Mouse (Mus musculus): Measurements from ENCODE around the gene Nptx2.

DNA sequence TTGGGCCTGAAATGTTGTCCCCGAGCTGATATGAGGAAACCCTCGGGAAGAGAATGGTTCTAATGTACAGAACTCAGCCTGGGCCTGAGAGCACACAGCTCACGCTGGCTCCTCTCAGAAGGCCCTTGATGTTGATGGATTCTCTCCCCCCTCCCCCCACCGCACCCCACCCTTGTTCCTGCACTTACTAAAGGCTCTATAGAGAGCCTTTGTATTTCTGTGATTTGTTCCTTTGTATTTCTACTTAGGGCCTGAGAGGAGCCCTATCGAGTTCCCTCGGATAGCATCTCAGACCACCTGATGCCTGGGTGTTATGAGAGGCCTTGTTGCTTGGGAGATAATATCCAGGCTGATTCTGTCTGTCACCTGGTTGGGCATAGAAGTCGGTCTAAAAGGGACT lies 36.3 kb upstream of the Nptx2 start:
- TF ChIP-seq POLR2AphosphoS2 (IDR thresholded peaks at IDR 0.05; ENCODE audit: low read length): no peak
- TF ChIP-seq POLR2A (IDR thresholded peaks at IDR 0.05; ENCODE audit: control insufficient read depth in 1 of 2, insufficient read depth in 1 of 2, low read depth in 1 of 2, low read length in 2 of 2, poor library complexity in 1 of 2): no peak
- TF ChIP-seq CTCF (IDR thresholded peaks at IDR 0.05 in 2 of 3, conservative IDR thresholded peaks at IDR 0.05 in 1 of 3; ENCODE audit: control insufficient read depth in 1 of 3, insufficient read depth in 1 of 3, low read depth in 2 of 3, low read length in 3 of 3, poor library complexity in 1 of 3, severe bottlenecking in 1 of 3): no peak
- TF ChIP-seq MXI1 (IDR thresholded peaks at IDR 0.05; ENCODE audit: low read depth, low read length): no peak
- no peak for TF ChIP-seq POLR2AphosphoS5 (IDR thresholded peaks at IDR 0.05; ENCODE audit: borderline replicate concordance, low read depth, low read length)
- no peak for TF ChIP-seq KAT2A (conservative IDR thresholded peaks at IDR 0.05; ENCODE audit: low read depth, low read length)
- TF ChIP-seq CHD1 (IDR thresholded peaks at IDR 0.05; ENCODE audit: low read depth, low read length): no peak
- no peak for TF ChIP-seq GABPA (IDR thresholded peaks at IDR 0.05; ENCODE audit: low read depth, low read length)
- no peak for TF ChIP-seq ZC3H11A (IDR thresholded peaks at IDR 0.05; ENCODE audit: low read depth, low read length)
- TF ChIP-seq EP300 (IDR thresholded peaks at IDR 0.05; ENCODE audit: low read depth in 1 of 2, low read length in 2 of 2): no peak
- no peak for TF ChIP-seq USF1 (IDR thresholded peaks at IDR 0.05; ENCODE audit: low read depth, low read length)

All from MEL (cell line).